Mouse (Mus musculus) embryonic facial prominence, embryonic 15.5 days (tissue): ENCODE data around the gene Dpysl5. TPM values are rescaled to one million over a fixed set of nuclear protein-coding genes. Genes with fewer than 3 reads are reported as not detected.

Experiments used
- ATAC-seq: fragments of 200-750 bp; cut with Nextera tagmentation; 2 replicates; pipeline ENCODE4 v1.8.0; 2017; ENCODE audit warnings: low read depth, moderate TSS enrichment; ENCODE audit not compliant: insufficient number of reproducible peaks, low FRiP score, low TSS enrichment
- H3K27ac ChIP-seq: fragments of 300-500 bp; sonication (generic); replicated peaks from 2 replicates; pipeline ENCODE4 v1.5.1; 2015; ENCODE audit warnings: mild to moderate bottlenecking, inconsistent platforms
- H3K27me3 ChIP-seq: fragments of 300-500 bp; sonication (generic); 2 replicates; pipeline ENCODE4 v1.6.1; 2015; ENCODE audit warnings: inconsistent platforms
- H3K36me3 ChIP-seq: fragments of 300-500 bp; sonication (generic); 2 replicates; pipeline ENCODE4 v1.6.1; 2015; ENCODE audit warnings: mild to moderate bottlenecking, inconsistent platforms
- H3K4me1 ChIP-seq: fragments of 300-500 bp; sonication (generic); 2 replicates; pipeline ENCODE4 v1.6.1; 2015; ENCODE audit warnings: inconsistent platforms
- H3K4me2 ChIP-seq: fragments of 300-500 bp; sonication (generic); replicated peaks from 2 replicates; pipeline ENCODE4 v1.6.1; 2015; ENCODE audit warnings: mild to moderate bottlenecking, inconsistent platforms
- H3K4me3 ChIP-seq: fragments of 300-500 bp; sonication (generic); replicated peaks from 2 replicates; pipeline ENCODE4 v1.5.1; 2015; ENCODE audit warnings: mild to moderate bottlenecking, inconsistent platforms
- H3K9ac ChIP-seq: fragments of 300-500 bp; sonication (generic); 2 replicates; pipeline ENCODE4 v1.6.1; 2015; ENCODE audit warnings: inconsistent platforms
- H3K9me3 ChIP-seq: fragments of 300-500 bp; sonication (generic); replicated peaks from 2 replicates; pipeline ENCODE4 v1.6.1; 2016; ENCODE audit warnings: inconsistent platforms
- WGBS: fragments of 180-500 bp; shearing (Covaris S2); methylation state at CpG from one replicate; pipeline ENCODE4 v1.1.7; 2015; 5-methylcytosine and 5-hydroxymethylcytosine counted together
- polyA plus RNA-seq: library from polyadenylated mRNA; unstranded; fragments of >200 nt; fragmentation: Nextera tagmentation; extraction: Ambion mirVana; gene quantifications from 2 replicates; pipeline ENCODE4 v1.2.1, GENCODE M21; 2015

Dpysl5 gene
- polyA plus RNA-seq, 1 experiment from 2014 or later, result 13.9 TPM

- no peaks in the 10 kb centered on the region for H3K9me3 ChIP-seq
- no peaks in the 10 kb centered on the region for H3K4me1 ChIP-seq
- H3K27ac ChIP-seq, result no peak overlapping the region
- no peak overlapping the region for H3K9ac ChIP-seq
- H3K4me2 ChIP-seq, result no peak overlapping the region
- ATAC-seq, result no peak
- WGBS, result 71% methylated on average over 6 of the region's 6 CpGs
- no peaks in the 10 kb centered on the region for H3K36me3 ChIP-seq
- H3K4me3 ChIP-seq, result no peak overlapping the region
- no peaks in the 10 kb centered on the region for H3K27me3 ChIP-seq
Measured at GRCm38 (mm10) chr5:30825821-30826220, 114.5 kb downstream of the Dpysl5 start.

GRCm38 (mm10) chr5:30833416-30833815 is 122.1 kb downstream of the Dpysl5 start:
- no peaks in the 10 kb centered on the region for H3K4me1 ChIP-seq
- no peak overlapping the region for H3K4me2 ChIP-seq
- H3K36me3 ChIP-seq, result peaks cover 11% of the 10 kb centered on the region; the same call in 1 of the 2 replicates
- H3K4me3 ChIP-seq, result no peak overlapping the region
- no peaks in the 10 kb centered on the region for H3K9me3 ChIP-seq
- H3K27ac ChIP-seq, result no peak overlapping the region
- ATAC-seq, result no peak
- no peak overlapping the region for H3K9ac ChIP-seq
- no peaks in the 10 kb centered on the region for H3K27me3 ChIP-seq
- whole genome bisulfite sequencing, result 76% methylated on average over 3 of the region's 3 CpGs

DNA sequence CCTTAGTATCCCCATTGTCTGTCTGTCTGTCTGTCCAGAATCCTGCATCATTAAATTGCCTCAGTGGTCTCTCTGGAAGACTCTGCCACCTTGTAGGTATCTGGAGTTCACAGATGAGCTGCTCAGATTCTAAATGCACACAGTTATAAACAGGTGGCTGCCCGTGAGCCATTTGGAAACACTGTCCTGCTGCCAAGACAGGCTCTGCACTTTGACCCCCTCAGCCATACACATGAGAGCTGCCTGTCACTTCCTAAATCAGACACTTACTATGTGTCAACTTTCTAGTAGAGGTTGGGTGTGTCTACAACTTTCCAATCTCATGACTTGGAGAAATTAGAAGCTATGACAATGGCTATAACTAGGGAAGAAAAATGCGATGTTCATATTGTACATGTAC is 128.4 kb downstream of the Dpysl5 start:
- no peaks in the 10 kb centered on the region for H3K27me3 ChIP-seq
- 85% methylated on average over 2 of the region's 2 CpGs for WGBS
- no peak for ATAC-seq
- no peaks in the 10 kb centered on the region for H3K4me1 ChIP-seq
- peaks cover 11% of the 10 kb centered on the region; the same call in 1 of the 2 replicates for H3K36me3 ChIP-seq
- no peak overlapping the region for H3K4me2 ChIP-seq
- H3K9me3 ChIP-seq, result no peaks in the 10 kb centered on the region
- H3K27ac ChIP-seq, result no peak overlapping the region
- no peak overlapping the region for H3K4me3 ChIP-seq
- no peak overlapping the region for H3K9ac ChIP-seq

- no peak for ATAC-seq
- WGBS, result 50% methylated on average over 3 of the region's 3 CpGs
- Histone ChIP-seq H3K4me2 (no peak overlapping the region), H3K27me3 (no peaks in the 10 kb centered on the region), H3K36me3 (peaks cover 3% of the 10 kb centered on the region; the same call in 1 of the 2 replicates), H3K9me3 (no peaks in the 10 kb centered on the region), H3K4me3 (no peak overlapping the region), H3K27ac (no peak overlapping the region), H3K9ac (no peak overlapping the region), H3K4me1 (no peaks in the 10 kb centered on the region)
Measured at GRCm38 (mm10) chr5:30841896-30842295, 130.5 kb downstream of the Dpysl5 start.

Other genes with a start within 250 kb of the Dpysl5 start
- gene Otof, start 249.6 kb upstream of the Dpysl5 start, polyA plus RNA-seq, result 0.91 and 1.2 TPM in 2 replicates
- gene 1700001C02Rik, start 245.5 kb upstream of the Dpysl5 start, polyA plus RNA-seq, result 6.7 and 19.1 TPM in 2 replicates
- gene Cib4, start 165.7 kb upstream of the Dpysl5 start, polyA plus RNA-seq, result 0.29 TPM in 1 of 2 replicates, not detected in the other
- 0.70 and 1.3 TPM in 2 replicates for gene Kcnk3, start 123.4 kb upstream of the Dpysl5 start, polyA plus RNA-seq
- 30.2 and 30.3 TPM in 2 replicates for gene Slc35f6, start 63.6 kb upstream of the Dpysl5 start, polyA plus RNA-seq
- 216 and 218 TPM in 2 replicates for gene Cenpa, start 44.8 kb upstream of the Dpysl5 start, polyA plus RNA-seq
- gene Mapre3, start 103.1 kb downstream of the Dpysl5 start, polyA plus RNA-seq, result 36.6 and 46.1 TPM in 2 replicates
- gene Tmem214, start 156.4 kb downstream of the Dpysl5 start, polyA plus RNA-seq, result 90.0 and 100.0 TPM in 2 replicates
- gene Agbl5, start 177.1 kb downstream of the Dpysl5 start, polyA plus RNA-seq, result 22.1 and 28.7 TPM in 2 replicates
- gene Ost4, start 196.2 kb downstream of the Dpysl5 start, polyA plus RNA-seq, result 482 and 502 TPM in 2 replicates
- 244 and 254 TPM in 2 replicates for gene Emilin1, start 201.8 kb downstream of the Dpysl5 start, polyA plus RNA-seq
- gene Khk, start 209.9 kb downstream of the Dpysl5 start, polyA plus RNA-seq, result 23.8 and 25.6 TPM in 2 replicates
- gene Cgref1, start 234.0 kb downstream of the Dpysl5 start, polyA plus RNA-seq, result 32.1 and 34.0 TPM in 2 replicates
- 125 and 130 TPM in 2 replicates for gene Preb, start 248.8 kb downstream of the Dpysl5 start, polyA plus RNA-seq